Mouse (Mus musculus) liver, adult 2 months (tissue): ENCODE results near the gene Nde1.

Experiments used
- CTCF ChIP-seq: fragments of 200-500 bp; IDR thresholded peaks from 2 replicates; pipeline ENCODE4 v1.5.1; 2011; ENCODE audit warnings: low read depth, low read length, control low read depth
- POLR2A ChIP-seq: fragments of 200-500 bp; IDR thresholded peaks from 2 replicates; pipeline ENCODE4 v1.6.1; 2011; ENCODE audit warnings: low read length, control low read depth; ENCODE audit not compliant: insufficient read depth; ENCODE audit errors: extremely low read depth

GRCm38 (mm10) chr16:14124709-14125108 lies 38.4 kb upstream of the Nde1 start:
- TF ChIP-seq CTCF: no peak
- no peak for TF ChIP-seq POLR2A
